Mouse (Mus musculus): ENCODE measurements around the gene Pidd1. TPM values are rescaled to one million over a fixed set of nuclear protein-coding genes. Genes with fewer than 3 reads are reported as not detected.

The Pidd1 gene
- polyA plus RNA-seq (2015; fragmentation: Illumina TruSeq; extraction: RNeasy Lipid Tissue Mini Kit (QIAGEN cat#74804); ENCODE audit: low read depth, low replicate concordance): 2.1 TPM

DNA sequence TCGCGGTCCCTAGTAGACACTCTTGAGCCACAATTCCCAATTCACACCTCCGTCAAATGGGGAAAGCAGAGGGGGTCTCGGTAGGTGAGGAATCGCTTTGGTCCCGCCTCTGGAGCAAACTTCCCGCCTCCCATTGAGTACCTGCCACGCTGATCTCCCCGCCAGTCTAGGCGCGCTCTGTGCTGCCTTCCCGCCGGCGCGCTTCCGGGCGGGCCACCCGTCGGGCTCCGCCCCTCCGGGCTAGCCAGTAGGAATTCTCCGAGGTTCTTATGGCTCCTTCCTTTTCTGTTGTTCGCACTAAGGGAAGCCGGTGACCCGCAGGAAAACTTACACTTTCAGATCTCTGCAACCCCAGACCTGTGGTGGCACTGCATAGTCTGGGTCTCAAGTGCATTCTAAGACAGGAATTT is at the start of gene Pidd1:
TSS of gene Pidd1 (minus strand) at position 198 of the 410 bp plus-strand sequence.

DNA sequence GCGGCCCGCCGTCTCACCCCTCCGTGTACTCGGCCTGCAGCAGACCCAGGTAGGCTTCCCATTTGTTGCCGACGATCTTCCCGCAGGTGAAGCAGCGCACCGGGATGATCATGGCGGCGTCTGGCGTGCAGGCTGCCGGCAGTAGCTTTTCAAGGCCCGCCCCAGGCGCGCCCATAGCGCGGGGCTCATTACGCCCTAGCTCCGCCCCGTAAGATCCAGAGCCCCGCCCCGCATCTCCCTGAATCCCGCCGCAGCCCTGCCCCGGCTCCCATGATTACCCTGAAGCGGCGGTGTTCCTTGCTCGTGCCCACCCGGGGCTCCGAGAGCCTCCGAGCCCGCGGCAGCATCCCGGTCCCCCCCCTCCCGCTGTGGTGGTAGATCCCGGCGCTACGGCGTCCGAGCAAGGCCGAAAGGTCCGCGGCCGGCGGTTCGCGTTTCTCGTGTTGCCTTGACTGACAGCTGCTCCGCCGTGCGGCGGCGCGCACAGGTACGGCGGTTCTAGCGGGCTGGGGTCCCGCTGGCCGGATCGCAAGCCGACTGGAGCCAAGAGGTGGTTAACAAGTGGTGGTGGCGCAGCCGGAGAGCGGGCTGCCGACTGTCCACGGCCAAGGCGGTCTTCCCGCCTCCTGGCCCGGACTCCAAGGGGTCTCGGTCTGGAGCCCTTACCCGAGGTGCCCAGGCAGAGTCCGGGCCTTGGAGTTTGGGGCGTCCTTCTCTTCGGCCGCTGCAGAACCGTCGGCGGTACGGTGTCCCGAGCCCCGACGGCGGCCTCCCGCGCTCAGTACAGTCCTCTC is 31.4 kb upstream of the Pidd1 start, which contains the start of the genes Polr2l and Tspan4:
TSS of gene Polr2l (minus strand) at position 122 of the 794 bp plus-strand sequence.
TSS of gene Tspan4 (plus strand) at position 230 of the 794 bp plus-strand sequence.

DNA sequence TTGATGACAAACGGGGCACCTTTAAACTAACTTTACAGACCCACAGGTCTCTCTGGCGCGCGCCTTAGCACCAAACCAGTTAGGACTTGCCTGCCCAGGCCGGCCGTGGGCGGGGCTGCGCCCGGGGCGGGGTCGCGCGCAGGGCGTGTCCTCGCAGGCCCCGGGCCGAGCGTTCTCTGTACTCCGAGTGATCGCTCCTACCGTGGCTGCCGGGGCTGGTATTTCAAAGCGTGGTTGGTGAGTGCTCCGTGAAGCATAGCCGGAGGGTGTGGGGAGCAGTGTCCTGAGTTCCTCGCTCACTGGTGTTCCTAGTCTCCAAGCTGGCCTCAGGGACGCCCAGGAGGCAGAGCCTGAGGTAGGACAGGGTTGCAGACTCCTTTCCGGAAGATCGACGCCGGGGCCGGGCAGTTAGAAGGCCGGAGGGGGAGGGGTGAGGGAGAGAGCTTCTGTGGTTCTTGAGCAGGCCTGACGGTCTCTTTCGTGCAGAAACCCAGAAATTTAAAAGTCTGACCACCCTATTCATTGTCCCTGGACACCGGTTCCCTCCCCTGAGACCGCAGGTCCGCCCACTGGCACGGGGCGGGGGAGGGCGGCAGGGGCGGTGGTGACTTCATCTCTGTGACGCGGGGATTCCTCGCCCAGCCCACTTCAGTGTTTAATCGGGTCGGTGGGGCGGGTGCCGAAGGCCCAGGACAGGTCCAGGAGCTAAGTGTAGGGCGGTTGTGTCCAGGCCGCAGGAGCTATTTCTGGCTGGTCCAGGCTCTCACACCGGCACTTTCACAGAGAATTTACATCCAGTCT is 23.6 kb upstream of the Pidd1 start, which contains the start of gene Cd151:
TSS of gene Cd151 (plus strand) at position 163 of the 801 bp plus-strand sequence.

DNA sequence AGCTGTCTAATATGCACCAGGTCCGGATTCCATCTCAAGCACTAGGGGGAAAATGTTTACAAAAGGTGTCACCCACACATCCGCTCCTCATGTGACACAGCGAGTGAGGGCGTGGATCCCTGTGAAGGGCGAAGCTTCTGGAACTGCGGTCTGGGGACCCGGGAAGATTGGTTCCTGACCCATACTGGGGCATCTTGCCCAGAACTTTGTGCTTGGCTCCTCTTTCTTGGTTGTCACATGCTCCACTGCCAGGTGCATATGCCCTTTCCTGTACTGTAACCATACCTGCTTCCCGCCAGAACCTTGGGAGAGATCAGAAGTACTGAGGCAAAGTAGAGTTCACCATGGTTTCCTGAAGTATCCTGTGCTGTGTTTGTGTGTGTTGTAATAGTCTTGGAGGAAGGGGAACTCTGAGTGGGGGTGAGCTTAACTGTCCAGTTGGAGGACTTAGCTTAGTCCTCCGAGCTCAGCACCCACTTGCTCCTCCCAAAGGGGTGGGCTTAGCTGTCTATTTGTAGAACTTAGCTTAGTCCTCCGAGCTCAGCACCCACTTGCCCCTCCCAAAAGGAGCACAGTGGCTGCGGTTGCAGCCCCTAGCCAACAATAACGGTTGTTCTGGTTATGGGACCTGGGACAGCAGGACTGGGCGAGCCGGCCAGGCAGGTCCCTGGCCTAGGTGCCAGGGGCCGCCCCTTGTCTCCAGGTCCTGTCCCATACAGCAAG is 16.7 kb upstream of the Pidd1 start, which contains the start of gene Cracr2b:
TSS of gene Cracr2b (plus strand) at position 704 of the 723 bp plus-strand sequence.

DNA sequence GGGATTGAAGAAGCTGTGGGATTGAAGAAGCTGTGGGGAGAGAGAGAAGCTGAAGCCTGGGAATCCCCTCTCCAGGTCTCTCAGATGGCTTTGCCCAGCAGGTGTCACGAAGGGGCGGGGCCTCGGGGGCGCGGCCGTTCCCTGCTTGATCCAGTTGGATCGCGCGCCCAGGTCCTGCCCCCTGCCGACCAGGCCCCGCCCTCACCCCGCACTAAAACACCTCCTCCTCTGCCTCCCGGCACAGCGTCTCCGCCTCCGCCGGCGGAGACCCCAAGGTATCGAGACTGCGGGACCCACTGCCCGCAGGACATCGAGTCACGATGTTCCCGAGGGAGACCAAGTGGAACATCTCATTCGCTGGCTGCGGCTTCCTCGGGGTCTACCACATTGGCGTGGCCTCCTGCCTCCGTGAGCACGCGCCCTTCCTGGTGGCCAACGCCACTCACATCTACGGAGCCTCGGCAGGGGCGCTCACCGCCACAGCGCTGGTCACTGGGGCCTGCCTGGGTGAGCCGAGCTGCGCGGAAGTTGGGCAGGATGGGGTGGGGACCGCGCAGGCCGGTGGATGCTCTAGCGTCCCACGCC is 11.2 kb upstream of the Pidd1 start, which contains the start of gene Pnpla2:
TSS of gene Pnpla2 (plus strand) at position 232 of the 585 bp plus-strand sequence.

DNA sequence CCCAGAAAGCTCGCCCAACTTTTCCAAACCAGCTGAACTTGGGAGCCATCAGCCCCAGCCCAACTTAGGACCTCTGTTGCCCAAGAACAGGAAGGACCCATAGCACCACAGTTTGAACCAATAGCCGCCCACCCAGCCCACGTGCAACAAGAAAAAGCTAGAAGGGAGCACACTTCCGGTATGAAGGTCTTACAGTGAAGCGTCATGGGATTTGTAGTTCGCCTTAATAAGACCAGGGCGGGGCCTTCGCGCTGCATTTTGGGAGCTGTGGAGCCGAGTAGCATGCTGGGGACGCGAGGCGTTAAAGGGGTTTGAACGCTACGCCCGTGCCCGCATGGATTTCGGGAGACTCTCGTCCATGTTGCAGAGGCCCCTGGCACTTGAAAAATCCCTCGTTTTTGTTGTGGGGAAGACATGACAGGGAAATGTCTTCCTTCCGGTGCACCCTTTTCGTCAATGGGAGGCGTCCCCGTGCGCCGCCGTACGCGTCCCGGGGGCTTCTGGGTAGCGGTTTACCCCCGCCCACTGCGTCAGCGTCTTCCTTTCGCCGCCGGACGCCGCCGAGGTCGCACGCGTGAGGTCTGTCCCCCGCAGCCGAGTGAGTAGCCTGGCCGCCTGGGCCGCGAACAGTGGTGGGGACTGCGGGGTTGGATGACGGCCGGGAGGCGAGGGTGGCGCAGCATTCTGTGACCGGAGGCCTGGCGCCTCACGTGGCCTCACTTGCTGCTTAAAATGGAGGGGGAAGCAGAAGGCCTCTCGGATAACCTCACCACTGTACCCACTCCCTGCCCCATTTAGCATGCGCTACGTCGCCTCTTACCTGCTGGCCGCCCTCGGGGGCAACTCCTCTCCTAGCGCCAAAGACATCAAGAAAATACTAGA is 3.5 kb upstream of the Pidd1 start, which contains the start of gene Rplp2:
TSS of gene Rplp2 (plus strand) at position 261 of the 882 bp plus-strand sequence.

DNA sequence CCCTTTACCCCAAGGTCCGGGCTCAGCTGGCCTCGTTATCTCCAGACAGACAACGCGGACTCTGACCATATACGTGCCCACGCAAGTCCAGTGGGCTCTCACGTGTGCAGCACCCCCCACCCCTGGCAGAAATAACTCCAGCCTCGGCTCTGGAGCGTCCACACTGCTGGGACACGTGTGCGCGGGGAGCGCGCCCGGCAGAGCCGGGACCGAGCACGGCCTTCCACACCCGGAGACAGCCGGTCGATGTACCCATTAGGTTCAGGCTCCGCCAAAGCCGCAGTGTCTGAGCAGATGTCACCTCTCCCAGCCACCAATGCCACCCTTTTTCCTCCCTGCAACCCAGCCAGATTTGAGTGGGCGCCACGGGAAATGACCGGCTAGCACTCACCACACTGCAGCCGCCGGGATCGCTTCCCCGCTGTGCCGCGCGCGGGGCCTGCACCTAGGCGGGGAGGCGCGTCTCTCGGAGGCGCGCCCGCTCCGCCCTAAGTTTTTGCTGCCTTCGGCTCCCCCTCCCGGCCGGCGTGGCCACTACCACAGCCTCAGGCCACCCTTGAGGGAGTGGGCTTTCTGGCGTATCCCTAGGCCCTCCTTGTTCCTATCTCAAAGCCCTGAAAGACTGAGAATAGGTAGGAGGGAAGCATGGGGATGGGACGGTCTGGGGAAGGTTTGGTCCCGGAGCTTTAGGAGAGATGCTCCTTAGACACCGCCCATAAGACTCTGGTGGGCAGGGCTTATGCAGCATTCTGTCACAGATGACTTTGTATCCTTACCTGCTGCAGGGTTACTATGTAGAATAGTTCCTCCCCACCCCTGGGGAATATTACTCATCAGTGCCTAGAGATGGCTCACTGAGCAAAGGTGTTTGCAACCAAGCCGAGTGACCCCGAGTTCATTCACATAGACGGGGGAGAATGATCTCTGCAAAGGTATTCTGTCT is 6.4 kb downstream of the Pidd1 start, which contains the start of gene Slc25a22:
TSS of gene Slc25a22 (minus strand) at position 715 of the 943 bp plus-strand sequence.

DNA sequence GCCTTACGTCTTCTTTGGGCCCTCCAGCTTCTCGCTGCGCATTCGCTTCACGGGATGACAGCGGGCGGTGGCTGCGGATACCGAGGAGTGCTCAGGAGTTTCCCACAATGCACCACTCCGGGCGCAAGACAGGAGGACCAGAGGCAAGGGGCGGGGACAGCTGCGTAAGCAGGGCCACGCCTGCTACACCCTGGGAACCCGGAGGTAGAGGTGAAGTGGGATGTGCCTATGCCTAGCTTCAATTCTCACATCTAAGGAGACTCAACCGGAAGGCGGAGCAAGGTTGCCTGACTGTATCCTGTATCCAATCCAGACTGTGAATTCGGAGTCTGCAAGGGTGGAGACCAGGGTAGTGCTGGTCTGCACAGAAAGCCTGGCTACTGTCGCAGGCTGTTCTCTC is 14.5 kb downstream of the Pidd1 start, which contains the start of gene Cend1:
TSS of gene Cend1 (minus strand) at position 182 of the 400 bp plus-strand sequence.

DNA sequence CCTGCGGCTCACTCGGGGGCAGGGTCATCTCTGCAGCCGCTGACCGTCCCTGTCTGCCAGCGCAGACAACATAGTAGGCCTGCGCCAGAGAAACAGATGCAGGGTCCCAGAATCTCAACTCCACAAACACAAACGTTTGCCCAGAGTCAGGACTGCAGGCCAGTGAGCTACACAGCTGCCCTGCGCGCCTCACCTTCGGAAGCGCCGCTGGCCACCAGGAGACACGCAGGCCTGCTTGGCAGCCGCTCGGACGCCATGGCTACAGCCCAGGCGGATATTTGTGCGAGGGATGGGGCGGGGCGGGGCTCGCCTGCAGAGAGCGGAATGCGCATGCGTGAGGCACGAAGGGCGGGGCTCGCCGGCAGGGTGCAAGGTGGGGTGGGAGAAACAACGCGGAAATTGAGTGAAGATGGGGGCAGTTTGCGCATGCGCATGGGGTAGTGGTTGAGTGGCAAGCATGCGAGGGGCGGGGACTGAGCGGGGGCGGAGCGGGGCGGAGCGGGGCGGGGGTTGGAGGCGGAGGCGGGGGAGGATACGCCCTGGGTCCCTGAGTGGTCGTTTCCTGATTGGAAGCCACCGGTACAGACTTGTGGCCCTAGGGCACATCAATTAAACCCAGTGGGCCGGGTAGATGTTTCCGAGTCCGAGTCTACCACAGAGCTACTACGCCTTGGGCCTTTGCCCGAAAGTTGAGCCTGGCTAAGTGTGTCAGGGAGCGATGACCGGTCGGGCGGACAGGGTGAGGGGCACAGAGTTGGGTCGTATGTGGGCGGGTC is 29.8 kb downstream of the Pidd1 start, which contains the start of gene Gatd1:
TSS of gene Gatd1 (minus strand) at position 328 of the 776 bp plus-strand sequence.

DNA sequence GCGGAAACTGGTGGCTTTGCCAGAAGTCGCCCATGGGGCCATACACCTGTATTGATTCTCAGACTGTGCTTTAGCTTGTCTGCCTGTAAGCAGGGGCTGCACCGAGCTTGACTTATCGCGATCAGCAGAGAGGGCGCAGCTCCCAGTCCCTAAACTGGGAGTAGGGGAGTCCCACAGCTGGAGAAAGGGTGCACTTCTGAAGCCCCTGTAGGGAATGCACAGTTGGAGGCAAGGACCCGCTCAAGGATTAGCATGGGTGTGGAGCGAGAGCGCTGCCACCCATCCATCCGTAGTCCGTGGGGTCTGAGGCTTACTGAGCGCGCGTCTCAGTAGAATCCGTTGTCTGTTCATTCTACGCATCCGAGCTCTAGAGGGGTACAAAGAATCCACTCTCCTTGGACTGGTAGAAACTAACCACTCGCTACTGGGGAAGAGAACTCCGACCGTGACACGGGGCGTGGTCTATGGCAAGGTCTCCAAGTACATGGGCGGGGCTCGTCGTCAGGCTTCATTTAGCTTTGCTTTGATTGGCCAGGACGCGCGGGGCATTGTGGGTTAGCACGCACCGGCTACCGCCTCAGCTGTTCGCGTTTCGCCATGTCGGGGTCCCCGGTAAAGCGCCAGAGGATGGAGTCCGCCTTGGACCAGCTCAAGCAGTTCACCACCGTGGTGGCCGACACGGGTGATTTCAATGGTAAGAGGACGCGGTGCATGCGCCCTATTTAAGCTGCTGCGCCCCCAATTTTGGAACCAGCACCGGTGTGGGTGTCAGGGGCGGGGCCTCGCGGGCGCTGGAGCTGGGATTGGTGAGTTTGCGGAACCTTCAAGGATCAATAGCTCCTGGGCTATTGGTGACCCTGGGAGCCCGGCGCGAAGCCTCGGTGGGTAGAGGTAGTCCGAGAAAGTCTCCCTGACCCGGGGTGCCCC is 51.9 kb downstream of the Pidd1 start, which contains the start of gene Taldo1:
TSS of gene Taldo1 (plus strand) at position 575 of the 927 bp plus-strand sequence.

Other genes with a start within 250 kb of the Pidd1 start
- 3.7 TPM for gene Lrrc56, start 249.9 kb downstream of the Pidd1 start, polyA plus RNA-seq (2015; fragmentation: Illumina TruSeq; extraction: RNeasy Lipid Tissue Mini Kit (QIAGEN cat#74804); ENCODE audit: low read depth, low replicate concordance)
- not detected for gene Lmntd2, start 229.9 kb downstream of the Pidd1 start, polyA plus RNA-seq (2015; fragmentation: Illumina TruSeq; extraction: RNeasy Lipid Tissue Mini Kit (QIAGEN cat#74804); ENCODE audit: low read depth, low replicate concordance)
- 2.9 TPM for gene Rassf7, start 228.2 kb downstream of the Pidd1 start, polyA plus RNA-seq (2015; fragmentation: Illumina TruSeq; extraction: RNeasy Lipid Tissue Mini Kit (QIAGEN cat#74804); ENCODE audit: low read depth, low replicate concordance)
- gene Phrf1, start 215.2 kb downstream of the Pidd1 start, polyA plus RNA-seq (2015; fragmentation: Illumina TruSeq; extraction: RNeasy Lipid Tissue Mini Kit (QIAGEN cat#74804); ENCODE audit: low read depth, low replicate concordance): 41.3 TPM
- 3.1 TPM for gene Irf7, start 177.5 kb downstream of the Pidd1 start, polyA plus RNA-seq (2015; fragmentation: Illumina TruSeq; extraction: RNeasy Lipid Tissue Mini Kit (QIAGEN cat#74804); ENCODE audit: low read depth, low replicate concordance)
- not detected for gene Cdhr5, start 167.2 kb downstream of the Pidd1 start, polyA plus RNA-seq (2015; fragmentation: Illumina TruSeq; extraction: RNeasy Lipid Tissue Mini Kit (QIAGEN cat#74804); ENCODE audit: low read depth, low replicate concordance)
- not detected for gene Sct, start 164.9 kb downstream of the Pidd1 start, polyA plus RNA-seq (2015; fragmentation: Illumina TruSeq; extraction: RNeasy Lipid Tissue Mini Kit (QIAGEN cat#74804); ENCODE audit: low read depth, low replicate concordance)
- 0.25 TPM for gene Drd4, start 152.0 kb downstream of the Pidd1 start, polyA plus RNA-seq (2015; fragmentation: Illumina TruSeq; extraction: RNeasy Lipid Tissue Mini Kit (QIAGEN cat#74804); ENCODE audit: low read depth, low replicate concordance)
- 47.0 TPM for gene Deaf1, start 116.3 kb downstream of the Pidd1 start, polyA plus RNA-seq (2015; fragmentation: Illumina TruSeq; extraction: RNeasy Lipid Tissue Mini Kit (QIAGEN cat#74804); ENCODE audit: low read depth, low replicate concordance)
- gene Tmem80, start 116.3 kb downstream of the Pidd1 start, polyA plus RNA-seq (2015; fragmentation: Illumina TruSeq; extraction: RNeasy Lipid Tissue Mini Kit (QIAGEN cat#74804); ENCODE audit: low read depth, low replicate concordance): 50.5 TPM
- gene Eps8l2, start 105.1 kb downstream of the Pidd1 start, polyA plus RNA-seq (2015; fragmentation: Illumina TruSeq; extraction: RNeasy Lipid Tissue Mini Kit (QIAGEN cat#74804); ENCODE audit: low read depth, low replicate concordance): 6.6 TPM
- 181 TPM for gene Taldo1, start 51.8 kb downstream of the Pidd1 start, polyA plus RNA-seq (2015; fragmentation: Illumina TruSeq; extraction: RNeasy Lipid Tissue Mini Kit (QIAGEN cat#74804); ENCODE audit: low read depth, low replicate concordance)
- 34.3 TPM for gene Gatd1, start 29.9 kb downstream of the Pidd1 start, polyA plus RNA-seq (2015; fragmentation: Illumina TruSeq; extraction: RNeasy Lipid Tissue Mini Kit (QIAGEN cat#74804); ENCODE audit: low read depth, low replicate concordance)
- gene Cend1, start 14.5 kb downstream of the Pidd1 start, polyA plus RNA-seq (2015; fragmentation: Illumina TruSeq; extraction: RNeasy Lipid Tissue Mini Kit (QIAGEN cat#74804); ENCODE audit: low read depth, low replicate concordance): 400 TPM
- 208 TPM for gene Slc25a22, start 6.1 kb downstream of the Pidd1 start, polyA plus RNA-seq (2015; fragmentation: Illumina TruSeq; extraction: RNeasy Lipid Tissue Mini Kit (QIAGEN cat#74804); ENCODE audit: low read depth, low replicate concordance)
- 731 TPM for gene Rplp2, start 3.3 kb upstream of the Pidd1 start, polyA plus RNA-seq (2015; fragmentation: Illumina TruSeq; extraction: RNeasy Lipid Tissue Mini Kit (QIAGEN cat#74804); ENCODE audit: low read depth, low replicate concordance)
- gene Pnpla2, start 11.2 kb upstream of the Pidd1 start, polyA plus RNA-seq (2015; fragmentation: Illumina TruSeq; extraction: RNeasy Lipid Tissue Mini Kit (QIAGEN cat#74804); ENCODE audit: low read depth, low replicate concordance): 18.9 TPM
- 4.0 TPM for gene Cracr2b, start 17.1 kb upstream of the Pidd1 start, polyA plus RNA-seq (2015; fragmentation: Illumina TruSeq; extraction: RNeasy Lipid Tissue Mini Kit (QIAGEN cat#74804); ENCODE audit: low read depth, low replicate concordance)
- gene Cd151, start 23.4 kb upstream of the Pidd1 start, polyA plus RNA-seq (2015; fragmentation: Illumina TruSeq; extraction: RNeasy Lipid Tissue Mini Kit (QIAGEN cat#74804); ENCODE audit: low read depth, low replicate concordance): 42.1 TPM
- gene Polr2l, start 31.1 kb upstream of the Pidd1 start, polyA plus RNA-seq (2015; fragmentation: Illumina TruSeq; extraction: RNeasy Lipid Tissue Mini Kit (QIAGEN cat#74804); ENCODE audit: low read depth, low replicate concordance): 45.8 TPM
- gene Tspan4, start 31.2 kb upstream of the Pidd1 start, polyA plus RNA-seq (2015; fragmentation: Illumina TruSeq; extraction: RNeasy Lipid Tissue Mini Kit (QIAGEN cat#74804); ENCODE audit: low read depth, low replicate concordance): 20.6 TPM
- gene Chid1, start 95.8 kb upstream of the Pidd1 start, polyA plus RNA-seq (2015; fragmentation: Illumina TruSeq; extraction: RNeasy Lipid Tissue Mini Kit (QIAGEN cat#74804); ENCODE audit: low read depth, low replicate concordance): 71.2 TPM
- 97.0 TPM for gene Ap2a2, start 118.1 kb upstream of the Pidd1 start, polyA plus RNA-seq (2015; fragmentation: Illumina TruSeq; extraction: RNeasy Lipid Tissue Mini Kit (QIAGEN cat#74804); ENCODE audit: low read depth, low replicate concordance)
- gene Muc6, start 211.3 kb upstream of the Pidd1 start, polyA plus RNA-seq (2015; fragmentation: Illumina TruSeq; extraction: RNeasy Lipid Tissue Mini Kit (QIAGEN cat#74804); ENCODE audit: low read depth, low replicate concordance): not detected
- not detected for gene Muc2, start 246.3 kb upstream of the Pidd1 start, polyA plus RNA-seq (2015; fragmentation: Illumina TruSeq; extraction: RNeasy Lipid Tissue Mini Kit (QIAGEN cat#74804); ENCODE audit: low read depth, low replicate concordance)

Measured in brain, adult 10 weeks (tissue).